9 mouse cellular contexts compared by ENCODE assay signal in genomic region chr1:58156747-58157146, GRCm38 (mm10). TPM values are rescaled to one million over a fixed set of nuclear protein-coding genes. Genes with fewer than 3 reads are reported as not detected.
DNase-seq lines count a peak whose midpoint lies in the region; ATAC-seq and TF ChIP-seq lines count a peak whose summit lies in the region.
"Had no signal": no experiment of that assay in that cellular context is flagged by ENCODE, and none has a peak within 500 bp of the region (broad histone marks: within the 10 kb centered on the region; RNA-seq: fewer than 3 reads in every experiment).

No protein-coding gene starts in this region.

- no peak overlapping the region for H3K4me2 ChIP-seq in hindbrain, embryonic 14.5 days (replicated peaks)
- H3K4me2 ChIP-seq in liver, embryonic 13.5 days, result no peak overlapping the region

- H3K27me3 ChIP-seq in G1E (ENCODE audit: insufficient read depth, low read length), result peaks cover 15% of the 10 kb centered on the region; the same call in 1 of the 2 replicates
- no peaks in the 10 kb centered on the region for H3K27me3 ChIP-seq in hindbrain, embryonic 14.5 days (ENCODE audit: control insufficient read depth, insufficient read depth, low read length)
- H3K27me3 ChIP-seq in liver, embryonic 13.5 days, result no peaks in the 10 kb centered on the region

- peak; percentile 70 for TF ChIP-seq CTCF in left cerebral cortex, adult 2 months (IDR thresholded peaks at IDR 0.05)
- TF ChIP-seq CTCF in G1E (IDR thresholded peaks at IDR 0.05; ENCODE audit: low read depth, low read length), result peak; percentile 40; the same call in 1 of the 2 replicates

- DNase-seq in left cerebral cortex, adult 2 months (ENCODE audit: extremely low spot score in 1 of 2, low spot score in 2 of 2), result peak; percentile 25 to 40
- no peak for DNase-seq in left cerebral cortex, adult 8-10 months (ENCODE audit: low spot score in 2 of 2)
- peak; percentile 15 for DNase-seq in G1E (ENCODE audit: low spot score)
- DNase-seq in c-Kit-positive CD71-negative TER-119-negative erythroid progenitor cells, embryonic 14.5 days (ENCODE audit: low read depth), result peak; percentile 20
- DNase-seq in hindbrain, embryonic 14.5 days (ENCODE audit: low spot score), result peak; percentile 55
- peak; percentile 4 for DNase-seq in liver, embryonic 13.5 days
- peak; percentile 79 for DNase-seq in right cerebral cortex, postnatal 4 days

- ATAC-seq in G1E (ENCODE audit: extremely low read depth, insufficient number of reproducible peaks, low FRiP score, poor library complexity, severe bottlenecking), result no peak
- no peak; the same call in 1 of the 2 replicates for ATAC-seq in hindbrain, embryonic 14.5 days (ENCODE audit: low FRiP score)
- ATAC-seq in liver, embryonic 13.5 days (ENCODE audit: low read depth), result no peak
- no peak for ATAC-seq in activated CD4-positive, CD25-positive, alpha-beta regulatory T cell, adult 4 months

- intact Hi-C loops in left cerebral cortex, adult 2 months (cut with DNase I), result loop anchor here (1.0 to 2.0 kb wide), 2 partner anchors 115 to 140 kb away; no protein-coding TSS in a partner anchor

- WGBS in hindbrain, embryonic 14.5 days, result 54% methylated on average over 5 of the region's 5 CpGs
- 50% methylated on average over 5 of the region's 5 CpGs for WGBS in liver, embryonic 13.5 days (ENCODE audit: insufficient replicate concordance)

- H3K9ac ChIP-seq in hindbrain, embryonic 14.5 days, result no peak overlapping the region
- no peak overlapping the region for H3K9ac ChIP-seq in liver, embryonic 13.5 days

- H3K27ac ChIP-seq in left cerebral cortex, adult 2 months, result no peak overlapping the region
- H3K27ac ChIP-seq in hindbrain, embryonic 14.5 days, result no peak overlapping the region
- no peak overlapping the region for H3K27ac ChIP-seq in liver, embryonic 13.5 days

- H3K4me1 ChIP-seq in G1E (ENCODE audit: insufficient read depth, low read depth, low read length), result no peaks in the 10 kb centered on the region
- no peaks in the 10 kb centered on the region for H3K4me1 ChIP-seq in hindbrain, embryonic 14.5 days (replicated peaks; ENCODE audit: control insufficient read depth, insufficient read depth, low read length)
- no peaks in the 10 kb centered on the region for H3K4me1 ChIP-seq in liver, embryonic 13.5 days (replicated peaks)

- no peaks in the 10 kb centered on the region for H3K9me3 ChIP-seq in G1E (replicated peaks)
- no peaks in the 10 kb centered on the region for H3K9me3 ChIP-seq in hindbrain, embryonic 14.5 days (ENCODE audit: control insufficient read depth, low read length)
- no peaks in the 10 kb centered on the region for H3K9me3 ChIP-seq in liver, embryonic 13.5 days (replicated peaks)

- H3K36me3 ChIP-seq in G1E (replicated peaks), result no peaks in the 10 kb centered on the region
- H3K36me3 ChIP-seq in hindbrain, embryonic 14.5 days (replicated peaks; ENCODE audit: control insufficient read depth, insufficient read depth), result no peaks in the 10 kb centered on the region
- no peaks in the 10 kb centered on the region for H3K36me3 ChIP-seq in liver, embryonic 13.5 days

- no peak overlapping the region for H3K4me3 ChIP-seq in left cerebral cortex, adult 2 months
- H3K4me3 ChIP-seq in G1E (ENCODE audit: low read depth, low read length), result no peak overlapping the region
- H3K4me3 ChIP-seq in hindbrain, embryonic 14.5 days (replicated peaks; ENCODE audit: low read length), result no peak overlapping the region
- no peak overlapping the region for H3K4me3 ChIP-seq in liver, embryonic 13.5 days (replicated peaks)
- H3K4me3 ChIP-seq: erythroblast, embryonic 14.5 days had no signal

RNA-seq across cellular contexts. Expression of gene Aox3, which starts 43.8 kb away (rescaled TPM):
- 1 to 10 TPM; 2.9 to 3.6 TPM for total RNA-seq in left cerebral cortex, adult 2 months (2021)
- total RNA-seq in left cerebral cortex, adult 8-10 months (2022), result 1 to 10 TPM; 3.3 to 4.1 (median 3.9) TPM
- total RNA-seq in G1E (2014; fragmentation: Nextera tagmentation) (not detected in 2 replicates), G1E (2017) (0.33 TPM in 1 of 2 replicates, not detected in the other)
- not detected in 2 replicates for polyA plus RNA-seq in G1E (2012)
- 0.31 and 0.32 TPM in 2 replicates for polyA plus RNA-seq in hindbrain, embryonic 14.5 days (2014; fragmentation: Nextera tagmentation; extraction: Ambion mirVana)
- polyA plus RNA-seq in liver, embryonic 13.5 days (2015; fragmentation: Nextera tagmentation; extraction: Ambion mirVana), result 0.06 and 0.16 TPM in 2 replicates
- polyA plus RNA-seq in activated CD4-positive, CD25-positive, alpha-beta regulatory T cell, adult 4 months (2017; shearing (Covaris generic)), result not detected
- polyA plus RNA-seq: erythroblast, embryonic 14.5 days had no signal

RNA-seq across cellular contexts. Expression of gene Aox4, which starts 53.5 kb away (rescaled TPM):
- total RNA-seq in left cerebral cortex, adult 2 months (2021), result 1 to 10 TPM; 4.0 to 5.9 TPM
- total RNA-seq in left cerebral cortex, adult 8-10 months (2022), result 1 to 10 TPM; 3.0 to 4.0 (median 3.4) TPM
- total RNA-seq in G1E (2014; fragmentation: Nextera tagmentation) (6.1 and 7.0 TPM in 2 replicates), G1E (2017) (0.64 and 0.82 TPM in 2 replicates)
- polyA plus RNA-seq in G1E (2012), result 0.02 and 0.07 TPM in 2 replicates
- polyA plus RNA-seq in hindbrain, embryonic 14.5 days (2014; fragmentation: Nextera tagmentation; extraction: Ambion mirVana), result 0.39 and 0.54 TPM in 2 replicates
- polyA plus RNA-seq in liver, embryonic 13.5 days (2015; fragmentation: Nextera tagmentation; extraction: Ambion mirVana), result 0.27 and 0.31 TPM in 2 replicates
- polyA plus RNA-seq in activated CD4-positive, CD25-positive, alpha-beta regulatory T cell, adult 4 months (2017; shearing (Covaris generic)), result not detected
- polyA plus RNA-seq: erythroblast, embryonic 14.5 days had no signal

Comparison
In these comparisons a context has a peak if more than half of its experiments do, and no peak if none do; other contexts are left out.
1. DNase-seq: peak in left cerebral cortex, adult 2 months (2 of 2), G1E (single experiment), c-Kit-positive CD71-negative TER-119-negative erythroid progenitor cells, embryonic 14.5 days (single experiment), hindbrain, embryonic 14.5 days (single experiment), liver, embryonic 13.5 days (single experiment) and right cerebral cortex, postnatal 4 days (single experiment); none in left cerebral cortex, adult 8-10 months (0 of 2).